Mouse (Mus musculus) olfactory bulb, adult 2 months (tissue): ENCODE measurements around the gene Cnih3.

Experiments
- CTCF ChIP-seq: fragments of 200-500 bp; IDR thresholded peaks from 2 replicates; pipeline ENCODE4 v1.5.1; 2012; ENCODE audit warnings: low read depth, mild to moderate bottlenecking, low read length, moderate library complexity; ENCODE audit not compliant: insufficient read depth
- POLR2A ChIP-seq: fragments of 200-500 bp; IDR thresholded peaks from 2 replicates; pipeline ENCODE4 v1.6.1; 2012; ENCODE audit warnings: mild to moderate bottlenecking, low read depth, low read length, moderate library complexity; ENCODE audit not compliant: insufficient read depth

DNA sequence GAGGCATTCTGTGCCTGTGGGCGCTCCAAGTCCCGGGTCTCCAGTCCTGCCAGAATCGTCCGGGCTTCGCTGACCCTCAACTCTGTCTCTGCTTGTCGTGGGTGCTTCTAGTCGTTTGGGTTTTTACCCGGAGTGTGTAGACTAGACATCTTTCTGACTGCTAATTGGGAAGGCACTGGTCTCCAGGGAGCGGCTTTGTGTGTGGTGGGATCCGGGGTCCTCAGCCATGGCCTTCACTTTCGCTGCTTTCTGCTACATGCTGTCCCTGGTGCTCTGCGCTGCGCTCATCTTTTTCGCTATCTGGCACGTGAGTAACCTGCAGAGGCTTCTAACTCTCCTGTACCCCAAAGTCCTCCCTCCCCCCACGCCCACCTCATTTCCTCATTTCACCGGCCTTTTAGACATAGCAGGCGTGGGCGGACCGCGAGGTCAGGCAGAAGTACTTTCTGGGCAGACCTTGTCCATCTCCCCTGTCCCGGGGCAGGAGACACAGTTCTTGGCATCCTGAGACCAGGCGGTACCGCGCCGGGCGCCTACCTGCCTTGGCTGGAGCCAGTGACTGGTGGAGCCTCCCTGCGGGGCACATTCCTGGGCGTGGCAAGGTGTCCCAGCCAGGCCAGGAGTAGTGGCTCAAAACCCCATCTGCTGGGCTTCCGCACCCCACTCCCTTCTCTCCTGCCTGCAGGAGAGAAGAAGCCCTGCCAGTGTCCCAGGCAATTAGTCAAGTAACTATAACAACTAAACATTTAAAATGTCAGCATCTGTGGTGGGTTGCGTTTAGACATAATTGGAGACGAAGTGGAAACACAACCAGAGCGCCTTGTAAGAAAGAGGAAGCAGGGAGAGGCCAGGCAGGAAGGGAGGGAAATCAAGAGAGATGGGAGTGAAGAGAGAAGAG, 1.0 kb downstream of the Cnih3 start:
- no peak for TF ChIP-seq CTCF
- TF ChIP-seq POLR2A: no peak
